Mouse (Mus musculus): ENCODE measurements around the gene Gm42957.
A peak's percentile ranks its signal among the peaks of the same experiment; 100 is the strongest.
"Not testable (repeated sequence)": the region's sequence is repeated elsewhere in the genome, so short reads cannot be mapped to it uniquely, and the experiment has no call there.

Gene Gm42957

GRCm38 (mm10) chr3:96623201-96623600, 12.1 kb upstream of the Gm42957 start:
- no peak for DNase-seq (ENCODE audit: low spot score in 2 of 2)

- peak; percentile 94 to 95 for DNase-seq (ENCODE audit: low spot score in 2 of 2)
Measured at GRCm38 (mm10) chr3:96629729-96630600, 5.3 kb upstream of the Gm42957 start, which contains the start of gene Rbm8a. Gene Rbm8a, plus strand, starts transcription at chr3:96629933.

DNA sequence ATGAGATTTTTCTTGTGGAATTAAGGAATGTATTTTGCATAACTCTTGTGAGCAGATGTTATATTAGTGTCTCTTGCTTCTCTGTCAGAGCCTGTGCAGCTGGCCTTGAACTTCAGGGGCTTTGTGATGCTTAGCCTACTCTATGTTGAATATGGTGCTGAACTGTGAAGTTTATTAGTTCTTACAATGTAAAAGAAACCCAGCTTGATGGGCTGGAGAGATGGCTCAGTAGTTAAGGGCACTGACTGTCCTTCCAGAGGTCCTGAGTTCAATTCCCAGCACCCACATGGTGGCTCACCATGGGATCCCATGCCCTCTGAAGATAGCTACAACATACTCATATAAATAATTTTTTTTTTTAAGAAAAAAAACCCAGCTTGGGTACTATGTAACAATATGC, 3.2 kb upstream of the Gm42957 start:
- no peak for DNase-seq (ENCODE audit: low spot score in 2 of 2)

GRCm38 (mm10) chr3:96634015-96634414, 1.3 kb upstream of the Gm42957 start:
- DNase-seq (ENCODE audit: low spot score in 2 of 2): no peak

- DNase-seq (ENCODE audit: low spot score in 2 of 2): no peak
Measured at GRCm38 (mm10) chr3:96635906-96636305, 632 bp downstream of the Gm42957 start.

GRCm38 (mm10) chr3:96636448-96636847, 1.2 kb downstream of the Gm42957 start:
- no peak for DNase-seq (ENCODE audit: low spot score in 2 of 2)

DNA sequence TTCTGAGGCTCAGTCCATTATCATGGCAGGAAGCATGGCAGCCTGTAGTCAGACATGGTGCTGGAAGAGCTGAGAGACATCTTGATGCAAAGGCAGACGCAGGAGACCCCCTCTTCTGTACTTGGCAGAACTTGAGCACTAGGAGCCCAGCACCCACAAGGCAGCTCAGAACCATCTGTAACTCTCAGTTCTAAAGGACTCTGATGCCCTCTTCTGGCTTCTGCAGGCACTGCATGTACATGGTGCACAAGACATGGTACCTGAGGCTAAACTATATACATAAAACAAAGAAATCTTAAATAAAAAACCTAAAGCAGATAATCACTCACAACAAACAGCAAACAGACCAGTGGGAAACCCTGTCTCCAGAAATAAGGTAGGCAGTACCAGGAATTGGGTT, 3.9 kb downstream of the Gm42957 start:
- peak in 1 of 2 experiments; percentile 49 for DNase-seq (ENCODE audit: low spot score in 2 of 2)

DNA sequence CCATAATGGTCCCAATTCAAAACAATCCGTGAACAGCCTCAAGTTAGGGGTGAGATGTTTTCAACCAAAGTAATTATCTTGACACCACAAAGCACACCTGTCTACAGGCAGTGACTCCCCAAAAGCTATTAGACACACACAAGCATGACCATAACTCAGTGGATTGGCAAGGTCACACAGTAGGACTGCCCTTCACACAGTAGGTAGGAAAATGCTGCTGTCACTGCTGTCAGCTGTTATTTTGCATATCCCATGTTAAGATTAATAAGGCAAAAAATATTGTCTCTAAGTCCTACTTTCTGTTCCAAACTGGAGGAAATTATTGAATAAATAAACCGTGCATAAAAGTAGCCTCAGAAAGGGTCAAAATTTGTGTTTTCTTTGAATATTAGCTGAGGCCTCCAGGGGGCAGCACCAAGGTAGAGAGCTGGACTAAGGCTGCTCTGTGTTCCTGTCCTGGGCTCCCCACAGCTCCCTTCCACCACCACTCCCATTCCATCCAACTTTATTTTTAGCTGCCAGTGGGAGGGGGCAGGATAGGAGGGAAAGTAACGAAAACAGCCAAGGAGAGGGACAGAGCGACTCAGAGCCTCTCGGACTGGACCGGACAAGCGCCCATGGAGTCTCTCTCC, 9.9 kb downstream of the Gm42957 start, which contains the start of gene Itga10:
TSS of gene Itga10 (plus strand) at position 567 of the 632 bp plus-strand sequence.
- peak in 1 of 2 experiments; percentile 26 for DNase-seq (ENCODE audit: low spot score in 2 of 2)

DNA sequence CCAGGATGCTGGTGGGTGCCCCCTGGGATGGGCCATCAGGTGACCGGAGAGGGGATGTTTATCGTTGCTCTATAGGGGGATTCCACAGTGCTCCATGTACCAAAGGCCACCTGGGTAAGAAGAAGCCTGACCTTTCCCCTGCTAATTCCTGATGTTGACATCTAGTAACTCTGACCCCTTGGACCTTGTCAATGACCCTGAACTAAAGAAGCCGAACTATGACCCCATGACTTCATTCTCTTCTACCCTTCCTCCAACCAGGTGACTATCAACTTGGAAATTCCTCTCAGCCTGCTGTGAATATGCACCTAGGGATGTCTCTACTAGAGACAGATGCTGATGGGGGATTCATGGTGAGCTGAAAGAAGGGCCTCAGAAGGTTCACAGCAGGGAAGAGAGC, 12.1 kb downstream of the Gm42957 start:
- DNase-seq (ENCODE audit: low spot score in 2 of 2): no peak

- no peak for DNase-seq (ENCODE audit: low spot score in 2 of 2)
Measured at GRCm38 (mm10) chr3:96660901-96661300, 25.6 kb downstream of the Gm42957 start.

- no peak for DNase-seq (ENCODE audit: low spot score in 2 of 2)
Measured at GRCm38 (mm10) chr3:96662731-96663316, 27.6 kb downstream of the Gm42957 start.

DNA sequence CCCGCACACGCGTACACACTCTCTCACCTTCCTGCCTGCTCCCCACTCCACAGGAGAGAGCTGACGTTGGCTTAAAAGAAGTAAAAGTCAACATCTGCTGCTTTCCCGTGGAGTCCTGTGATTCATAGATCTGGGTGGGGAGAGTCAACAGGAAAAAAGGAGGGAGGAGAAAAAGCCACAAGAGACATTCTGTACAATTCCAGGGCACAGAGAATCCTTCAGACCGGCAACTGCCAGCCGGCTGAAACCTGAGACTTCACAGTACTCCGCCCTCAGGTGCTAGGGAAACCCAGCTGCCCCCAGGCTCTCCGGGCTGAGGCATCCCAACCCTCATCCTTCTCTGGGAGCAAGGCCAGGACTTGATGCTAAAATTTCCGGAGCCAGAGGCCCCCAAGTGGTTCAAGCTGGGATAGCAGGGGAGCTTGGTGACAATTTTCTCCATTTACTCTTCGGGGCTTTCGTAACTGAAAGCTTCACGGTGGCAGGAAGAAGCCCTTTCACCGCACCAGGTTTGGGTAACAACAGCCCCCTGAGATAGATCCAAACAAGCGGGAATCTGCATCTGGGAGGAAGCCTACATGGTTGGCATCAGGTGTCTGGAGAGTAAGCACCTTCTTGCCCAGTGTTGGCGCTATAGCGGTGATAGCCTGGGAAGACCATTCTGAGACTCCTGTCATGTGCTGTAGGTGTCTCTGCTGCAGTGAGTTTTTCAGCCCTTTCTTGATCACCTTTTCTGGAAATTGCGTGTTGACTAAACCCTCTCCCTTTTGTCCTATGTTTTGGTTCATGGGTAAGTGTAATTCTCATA, 28.4 kb downstream of the Gm42957 start:
- DNase-seq (ENCODE audit: low spot score in 2 of 2): peak; percentile 76 to 79

DNA sequence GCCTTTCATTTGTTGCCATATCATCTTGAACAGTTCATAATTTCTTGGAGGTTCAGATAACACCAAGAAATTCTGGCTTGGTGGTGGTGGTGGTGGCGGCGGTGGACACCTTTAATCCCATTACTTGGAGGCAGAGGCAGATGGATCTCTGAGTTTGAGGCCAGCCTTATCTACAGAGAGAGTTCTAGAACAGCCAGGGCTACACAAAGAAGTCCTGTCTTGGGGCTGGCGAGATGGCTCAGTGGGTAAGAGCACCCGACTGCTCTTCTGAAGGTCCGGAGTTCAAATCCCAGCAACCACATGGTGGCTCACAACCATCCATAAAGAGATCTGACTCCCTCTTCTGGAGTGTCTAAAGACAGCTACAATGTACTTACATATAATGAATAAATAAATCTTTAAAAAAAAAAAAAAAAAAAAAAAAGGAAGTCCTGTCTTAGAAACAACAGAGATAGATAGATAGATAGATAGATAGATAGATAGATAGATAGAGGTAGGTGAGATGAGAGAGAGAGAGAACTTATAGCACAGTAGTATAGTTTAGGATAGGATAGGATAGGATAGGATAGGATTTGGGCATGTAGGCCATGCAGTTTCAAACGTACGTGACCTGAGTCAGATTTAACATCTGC, 30.6 kb downstream of the Gm42957 start:
- not testable (repeated sequence) for DNase-seq (ENCODE audit: low spot score in 2 of 2)

DNA sequence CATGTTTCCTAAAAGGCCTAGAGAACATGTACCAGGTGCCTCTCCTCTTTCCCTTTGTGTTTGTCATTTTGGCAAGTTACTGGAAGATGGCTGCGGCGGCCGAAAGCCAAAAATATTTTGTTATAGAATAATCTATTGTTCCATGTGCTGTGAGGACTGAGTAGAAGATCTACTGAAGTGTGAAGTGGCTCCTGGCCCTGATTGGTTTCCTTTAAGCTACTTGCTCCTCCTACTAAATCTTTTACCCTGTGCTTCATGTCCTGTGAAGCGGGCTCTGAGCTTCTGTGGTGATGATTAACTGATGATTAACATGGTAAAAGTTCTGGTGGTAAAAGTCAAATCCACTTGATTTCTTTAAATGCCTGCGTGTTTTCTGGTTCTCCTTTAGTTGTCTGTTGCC, 31.6 kb downstream of the Gm42957 start:
- DNase-seq (ENCODE audit: low spot score in 2 of 2): no peak

DNA sequence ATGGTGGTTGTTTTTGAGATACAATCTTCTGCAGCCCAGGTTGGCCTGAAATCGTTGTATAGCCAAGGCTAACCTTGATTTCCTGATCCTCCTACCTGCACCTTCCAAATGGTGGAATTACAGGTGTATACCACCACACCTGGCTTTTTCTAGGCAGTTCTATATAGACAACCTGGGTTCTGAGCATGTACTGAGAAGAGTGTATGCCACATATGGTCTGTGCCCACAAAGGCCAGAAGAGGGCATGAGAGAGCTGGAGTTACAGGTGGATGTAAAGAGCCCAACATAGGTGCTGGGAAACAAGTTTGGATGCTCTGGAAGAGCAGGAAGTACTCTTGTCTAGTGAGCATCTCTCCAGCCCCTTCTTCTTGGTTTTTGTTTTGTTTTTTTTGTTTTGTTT, 32.0 kb downstream of the Gm42957 start:
- no peak for DNase-seq (ENCODE audit: low spot score in 2 of 2)

- no peak for DNase-seq (ENCODE audit: low spot score in 2 of 2)
Measured at GRCm38 (mm10) chr3:96668424-96669067, 33.3 kb downstream of the Gm42957 start.

GRCm38 (mm10) chr3:96669727-96670468, 34.6 kb downstream of the Gm42957 start, which contains the start of gene Ankrd35:
Gene Ankrd35, plus strand, starts transcription at chr3:96670131.
- peak; percentile 67 to 83 for DNase-seq (ENCODE audit: low spot score in 2 of 2)

GRCm38 (mm10) chr3:96671519-96671918, 36.2 kb downstream of the Gm42957 start:
- DNase-seq (ENCODE audit: low spot score in 2 of 2): no peak

- no peak for DNase-seq (ENCODE audit: low spot score in 2 of 2)
Measured at GRCm38 (mm10) chr3:96673514-96673913, 38.2 kb downstream of the Gm42957 start.

GRCm38 (mm10) chr3:96674442-96674841, 39.2 kb downstream of the Gm42957 start:
- DNase-seq (ENCODE audit: low spot score in 2 of 2): peak; percentile 37 to 65
